Mouse (Mus musculus): ENCODE measurements around the gene Mettl23. TPM values are rescaled to one million over a fixed set of nuclear protein-coding genes. Genes with fewer than 3 reads are reported as not detected.
A peak's percentile ranks its signal among the peaks of the same experiment; 100 is the strongest.
"Not testable (repeated sequence)": the region's sequence is repeated elsewhere in the genome, so short reads cannot be mapped to it uniquely, and the experiment has no call there.

The Mettl23 gene
- polyA plus RNA-seq, 1 experiment from 2014 or later, result 51.5 TPM

- peaks cover 71% of the 10 kb centered on the region for H3K36me3 ChIP-seq
- peaks cover 37% of the 10 kb centered on the region for H3K4me1 ChIP-seq
- no peaks in the 10 kb centered on the region for H3K27me3 ChIP-seq
- H3K27ac ChIP-seq, result no peak overlapping the region
- H3K9ac ChIP-seq, result no peak overlapping the region
- H3K4me3 ChIP-seq (replicated peaks), result no peak overlapping the region
- 84% methylated on average over 7 of the region's 7 CpGs for WGBS
- no peak for ATAC-seq (replicated peaks; ENCODE audit: low FRiP score)
- H3K4me2 ChIP-seq, result no peak overlapping the region
- no peaks in the 10 kb centered on the region for H3K9me3 ChIP-seq (replicated peaks)
Measured at GRCm38 (mm10) chr11:116839601-116840000, 3.5 kb upstream of the Mettl23 start.

- no peak for ATAC-seq (replicated peaks; ENCODE audit: low FRiP score)
- peak overlapping the region; percentile 65 for H3K4me2 ChIP-seq
- H3K27me3 ChIP-seq, result no peaks in the 10 kb centered on the region
- peaks cover 59% of the 10 kb centered on the region for H3K36me3 ChIP-seq
- H3K9ac ChIP-seq, result no peak overlapping the region; the same call in 1 of the 2 replicates
- no peaks in the 10 kb centered on the region for H3K9me3 ChIP-seq (replicated peaks)
- H3K4me3 ChIP-seq (replicated peaks), result peak overlapping the region; percentile 91
- WGBS, result 81% methylated on average over 4 of the region's 4 CpGs
- H3K4me1 ChIP-seq, result peaks cover 40% of the 10 kb centered on the region
- H3K27ac ChIP-seq, result no peak overlapping the region
Measured at GRCm38 (mm10) chr11:116840748-116841147, 2.3 kb upstream of the Mettl23 start.

- Histone ChIP-seq H3K4me2 (peak overlapping the region; percentile 65), H3K9me3 (replicated peaks) (no peaks in the 10 kb centered on the region), H3K4me3 (replicated peaks) (peak overlapping the region; percentile 91), H3K9ac (peak overlapping the region; percentile 94), H3K4me1 (peaks cover 40% of the 10 kb centered on the region), H3K36me3 (peaks cover 53% of the 10 kb centered on the region), H3K27me3 (no peaks in the 10 kb centered on the region), H3K27ac (peak overlapping the region; percentile 100)
- WGBS, result under 1% methylated on average over 66 of the region's 73 CpGs
- peak; percentile 69 for ATAC-seq (replicated peaks; ENCODE audit: low FRiP score)
Measured at GRCm38 (mm10) chr11:116842531-116843260, 382 bp upstream of the Mettl23 start.

- H3K9me3 ChIP-seq (replicated peaks), result no peaks in the 10 kb centered on the region
- WGBS, result 76% methylated on average over 4 of the region's 4 CpGs
- no peak overlapping the region for H3K4me3 ChIP-seq (replicated peaks)
- H3K27me3 ChIP-seq, result no peaks in the 10 kb centered on the region
- H3K4me1 ChIP-seq, result peaks cover 31% of the 10 kb centered on the region
- ATAC-seq (replicated peaks; ENCODE audit: low FRiP score), result no peak
- no peak overlapping the region for H3K9ac ChIP-seq
- no peak overlapping the region for H3K27ac ChIP-seq
- H3K36me3 ChIP-seq, result peaks cover 51% of the 10 kb centered on the region
- H3K4me2 ChIP-seq, result no peak overlapping the region
Measured at GRCm38 (mm10) chr11:116846593-116847181, 3.6 kb downstream of the Mettl23 start.

- peaks cover 29% of the 10 kb centered on the region for H3K4me1 ChIP-seq
- WGBS, result 93% methylated on average over 3 of the region's 3 CpGs
- no peak overlapping the region for H3K4me3 ChIP-seq (replicated peaks)
- H3K9me3 ChIP-seq (replicated peaks), result no peaks in the 10 kb centered on the region
- no peaks in the 10 kb centered on the region for H3K27me3 ChIP-seq
- H3K9ac ChIP-seq, result no peak overlapping the region
- peak overlapping the region; percentile 43; the same call in 1 of the 2 replicates for H3K27ac ChIP-seq
- ATAC-seq (replicated peaks; ENCODE audit: low FRiP score), result no peak
- H3K36me3 ChIP-seq, result peaks cover 54% of the 10 kb centered on the region
- no peak overlapping the region for H3K4me2 ChIP-seq
Measured at GRCm38 (mm10) chr11:116847187-116848085, 4.4 kb downstream of the Mettl23 start.

GRCm38 (mm10) chr11:116848086-116848876, 5.2 kb downstream of the Mettl23 start:
- Histone ChIP-seq H3K4me1 (peaks cover 29% of the 10 kb centered on the region), H3K36me3 (peaks cover 54% of the 10 kb centered on the region), H3K9ac (no peak overlapping the region), H3K27me3 (no peaks in the 10 kb centered on the region), H3K4me3 (replicated peaks) (no peak overlapping the region), H3K27ac (peak overlapping the region; percentile 43; the same call in 1 of the 2 replicates), H3K9me3 (replicated peaks) (no peaks in the 10 kb centered on the region), H3K4me2 (no peak overlapping the region)
- ATAC-seq (replicated peaks; ENCODE audit: low FRiP score), result no peak
- 74% methylated on average over 5 of the region's 5 CpGs for WGBS

GRCm38 (mm10) chr11:116848877-116849178, 5.8 kb downstream of the Mettl23 start:
- Histone ChIP-seq H3K36me3 (peaks cover 54% of the 10 kb centered on the region), H3K4me1 (peaks cover 29% of the 10 kb centered on the region)
- not testable (repeated sequence) for H3K4me3 ChIP-seq (replicated peaks); H3K9ac ChIP-seq; H3K27me3 ChIP-seq; ATAC-seq (replicated peaks; ENCODE audit: low FRiP score); H3K4me2 ChIP-seq; H3K9me3 ChIP-seq (replicated peaks); H3K27ac ChIP-seq
- WGBS, result 82% methylated on average over 2 of the region's 2 CpGs

- ATAC-seq (replicated peaks; ENCODE audit: low FRiP score), result no peak
- Histone ChIP-seq H3K4me2 (no peak overlapping the region), H3K27me3 (no peaks in the 10 kb centered on the region), H3K36me3 (peaks cover 54% of the 10 kb centered on the region), H3K4me1 (peaks cover 29% of the 10 kb centered on the region), H3K9ac (no peak overlapping the region), H3K9me3 (replicated peaks) (no peaks in the 10 kb centered on the region), H3K4me3 (replicated peaks) (no peak overlapping the region), H3K27ac (no peak overlapping the region)
Measured at GRCm38 (mm10) chr11:116849587-116849986, 6.5 kb downstream of the Mettl23 start.

GRCm38 (mm10) chr11:116850085-116850484, 7.0 kb downstream of the Mettl23 start:
- Histone ChIP-seq H3K4me2 (peak overlapping the region; percentile 81), H3K4me3 (replicated peaks) (peak overlapping the region; percentile 81), H3K27ac (no peak overlapping the region), H3K27me3 (no peaks in the 10 kb centered on the region), H3K36me3 (peaks cover 54% of the 10 kb centered on the region), H3K9ac (peak overlapping the region; percentile 99), H3K4me1 (peaks cover 30% of the 10 kb centered on the region), H3K9me3 (replicated peaks) (no peaks in the 10 kb centered on the region)
- 42% methylated on average over 4 of the region's 4 CpGs for WGBS
- no peak for ATAC-seq (replicated peaks; ENCODE audit: low FRiP score)

- peak overlapping the region; percentile 100; the same call in 1 of the 2 replicates for H3K27ac ChIP-seq
- no peaks in the 10 kb centered on the region for H3K27me3 ChIP-seq
- ATAC-seq (replicated peaks; ENCODE audit: low FRiP score), result no peak
- no peaks in the 10 kb centered on the region for H3K9me3 ChIP-seq (replicated peaks)
- H3K4me3 ChIP-seq (replicated peaks), result peak overlapping the region; percentile 81
- H3K36me3 ChIP-seq, result peaks cover 56% of the 10 kb centered on the region
- peak overlapping the region; percentile 99 for H3K9ac ChIP-seq
- peak overlapping the region; percentile 81 for H3K4me2 ChIP-seq
- 29% methylated on average over 6 of the region's 6 CpGs for WGBS
- H3K4me1 ChIP-seq, result peaks cover 33% of the 10 kb centered on the region
Measured at GRCm38 (mm10) chr11:116850833-116851477, 7.9 kb downstream of the Mettl23 start.
